Mouse (Mus musculus) lung, postnatal 0 days (tissue): ENCODE data around the gene Spint3.

Experiments used
- CTCF ChIP-seq: IDR thresholded peaks from 2 replicates; pipeline ENCODE4 v1.5.1; 2016; ENCODE audit warnings: antibody characterized with exemption, mild to moderate bottlenecking
- EP300 ChIP-seq: IDR thresholded peaks from 2 replicates; pipeline ENCODE4 v1.6.1; 2016; ENCODE audit warnings: antibody characterized with exemption, mild to moderate bottlenecking, control low read depth

DNA sequence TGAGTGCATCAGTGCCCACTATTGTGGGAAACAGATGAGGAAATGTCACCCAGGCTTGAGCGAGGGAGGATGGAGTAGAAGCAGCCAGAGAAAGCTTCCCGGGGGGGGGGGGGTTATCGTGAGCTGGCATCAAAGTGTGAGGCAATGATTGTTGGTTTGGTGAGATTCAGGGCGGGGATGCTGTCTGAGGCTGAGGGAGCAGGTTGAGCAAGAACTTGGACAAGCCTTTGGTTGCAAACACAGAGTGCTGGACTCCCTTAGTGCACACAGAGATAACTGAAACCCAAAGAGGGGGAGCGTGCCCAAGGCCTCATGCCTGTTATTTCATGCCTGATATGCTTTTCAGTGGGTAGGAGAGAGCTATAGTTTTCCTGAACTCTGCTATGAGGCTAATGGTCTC is 5.8 kb downstream of the Spint3 start:
- TF ChIP-seq CTCF (no peak), EP300 (no peak)
